Mouse (Mus musculus): Measurements from ENCODE around the gene Il1rl1. TPM values are rescaled to one million over a fixed set of nuclear protein-coding genes. Genes with fewer than 3 reads are reported as not detected.

Il1rl1 gene
- polyA plus RNA-seq (2014; fragmentation: Illumina TruSeq; extraction: RNeasy Lipid Tissue Mini Kit (QIAGEN cat#74804); ENCODE audit: low replicate concordance): 8.9 TPM

GRCm38 (mm10) chr1:40428910-40429675 is at the start of gene Il1rl1:
Gene Il1rl1, plus strand, starts transcription at chr1:40429570.

GRCm38 (mm10) chr1:40465477-40466430 is 36.4 kb downstream of the Il1rl1 start, which contains the start of gene Il18r1:
Gene Il18r1, plus strand, starts transcription at chr1:40465552.

Other genes with a start within 250 kb of the Il1rl1 start
- 13.9 TPM for gene Il1r1, start 204.5 kb upstream of the Il1rl1 start, polyA plus RNA-seq (2014; fragmentation: Illumina TruSeq; extraction: RNeasy Lipid Tissue Mini Kit (QIAGEN cat#74804); ENCODE audit: low replicate concordance)
- 5.8 TPM for gene Il1rl2, start 105.0 kb upstream of the Il1rl1 start, polyA plus RNA-seq (2014; fragmentation: Illumina TruSeq; extraction: RNeasy Lipid Tissue Mini Kit (QIAGEN cat#74804); ENCODE audit: low replicate concordance)
- gene Il18r1, start 36.0 kb downstream of the Il1rl1 start, polyA plus RNA-seq (2014; fragmentation: Illumina TruSeq; extraction: RNeasy Lipid Tissue Mini Kit (QIAGEN cat#74804); ENCODE audit: low replicate concordance): 3.1 TPM
- 0.89 TPM for gene Il18rap, start 85.8 kb downstream of the Il1rl1 start, polyA plus RNA-seq (2014; fragmentation: Illumina TruSeq; extraction: RNeasy Lipid Tissue Mini Kit (QIAGEN cat#74804); ENCODE audit: low replicate concordance)
- gene Slc9a4, start 150.5 kb downstream of the Il1rl1 start, polyA plus RNA-seq (2014; fragmentation: Illumina TruSeq; extraction: RNeasy Lipid Tissue Mini Kit (QIAGEN cat#74804); ENCODE audit: low replicate concordance): 0.97 TPM